Mouse (Mus musculus) cerebellum, postnatal 14 days (tissue): ENCODE results near the gene Celf2.

ENCODE experiments used
- DNase-seq, 2 experiments: peaks; one replicate each; pipeline ENCODE4 v3.0.0; 2021; ENCODE audit warnings: mixed read lengths in 2 of 2

Gene Celf2

DNA sequence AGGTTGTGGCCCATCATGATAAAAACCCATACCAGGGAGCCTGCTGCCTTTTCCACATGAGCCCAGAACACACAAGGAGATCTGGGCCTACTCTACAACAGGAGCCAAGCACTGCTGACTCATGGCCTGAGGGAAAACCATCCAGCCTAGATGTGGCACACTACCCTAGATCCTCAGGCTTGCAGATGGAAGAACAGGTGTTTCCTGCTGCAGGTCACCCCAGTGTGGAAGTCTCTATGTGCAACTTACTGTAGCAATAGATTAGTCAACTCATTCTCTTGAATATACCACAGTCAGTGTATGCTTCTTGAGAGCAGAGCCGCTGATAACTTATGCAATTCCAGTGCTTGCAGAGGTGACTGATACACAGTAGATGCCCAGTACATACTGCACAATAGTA, 612.5 kb downstream of the Celf2 start:
- DNase-seq, result no peak

DNA sequence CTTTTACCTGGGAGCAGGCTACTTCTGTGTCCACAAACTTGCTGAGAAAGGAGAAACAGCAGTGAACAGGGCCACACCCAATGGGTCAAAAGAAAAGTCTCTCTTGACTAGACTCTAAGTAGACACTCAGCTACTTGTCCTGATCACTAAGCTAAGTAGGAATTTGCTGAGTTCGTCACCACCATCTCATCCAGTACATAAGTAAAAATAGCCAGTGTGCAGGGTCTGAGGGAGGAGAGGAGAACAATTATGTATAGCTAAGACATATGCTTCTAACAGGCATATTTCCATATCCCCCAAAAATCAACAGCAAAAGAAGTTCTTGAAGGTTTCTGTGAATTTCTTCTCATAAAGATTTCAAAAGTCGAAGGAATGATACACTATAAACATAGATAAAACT, 615.8 kb downstream of the Celf2 start:
- DNase-seq, result no peak

GRCm38 (mm10) chr2:6893095-6893494, 616.3 kb downstream of the Celf2 start:
- no peak for DNase-seq

DNA sequence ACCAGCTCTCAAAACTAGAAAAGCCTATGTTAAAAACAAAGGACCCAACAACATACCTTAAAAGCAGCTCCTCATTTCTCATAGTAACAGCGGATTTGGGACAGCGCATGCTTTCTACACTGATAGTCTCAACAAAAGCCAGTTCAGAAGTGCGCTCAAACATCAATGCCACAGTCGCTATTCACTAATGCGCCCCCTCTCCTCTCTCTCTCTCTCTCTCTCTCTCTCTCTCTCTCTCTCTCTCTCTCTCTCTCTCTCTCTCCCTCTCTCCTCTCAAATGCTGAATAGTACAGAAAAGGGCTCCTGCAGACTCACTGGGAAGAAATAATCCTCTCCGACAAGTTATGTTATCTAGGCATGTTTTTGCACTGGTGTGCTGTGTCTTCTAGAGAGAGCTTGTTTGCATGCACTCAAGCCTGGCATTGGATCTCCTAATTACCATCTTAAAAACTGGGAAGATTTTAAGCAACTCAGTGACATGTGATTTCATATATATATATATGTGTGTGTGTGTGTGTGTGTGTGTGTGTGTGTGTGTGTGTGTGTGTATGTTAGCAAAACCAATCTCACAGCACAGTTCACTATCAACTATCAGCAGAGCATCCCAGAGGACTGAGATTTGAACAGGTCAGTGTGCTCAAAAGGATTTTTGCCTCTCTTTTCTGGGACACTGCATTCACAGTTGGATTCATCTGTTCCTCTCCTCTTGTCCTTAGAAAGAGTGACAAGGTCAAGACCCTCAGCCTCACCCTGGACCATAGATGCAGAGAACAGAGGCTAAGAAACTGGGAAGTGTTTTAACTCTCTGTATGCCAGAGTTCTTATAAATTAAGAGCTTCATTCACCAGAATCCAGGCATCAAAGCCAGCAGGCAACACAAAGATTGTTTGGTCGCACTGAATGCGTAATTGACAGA, 624.3 kb downstream of the Celf2 start:
- DNase-seq, result peak; percentile 47 to 58

GRCm38 (mm10) chr2:6883996-6884795, 625.2 kb downstream of the Celf2 start:
- peak; percentile 61 to 73 for DNase-seq

DNA sequence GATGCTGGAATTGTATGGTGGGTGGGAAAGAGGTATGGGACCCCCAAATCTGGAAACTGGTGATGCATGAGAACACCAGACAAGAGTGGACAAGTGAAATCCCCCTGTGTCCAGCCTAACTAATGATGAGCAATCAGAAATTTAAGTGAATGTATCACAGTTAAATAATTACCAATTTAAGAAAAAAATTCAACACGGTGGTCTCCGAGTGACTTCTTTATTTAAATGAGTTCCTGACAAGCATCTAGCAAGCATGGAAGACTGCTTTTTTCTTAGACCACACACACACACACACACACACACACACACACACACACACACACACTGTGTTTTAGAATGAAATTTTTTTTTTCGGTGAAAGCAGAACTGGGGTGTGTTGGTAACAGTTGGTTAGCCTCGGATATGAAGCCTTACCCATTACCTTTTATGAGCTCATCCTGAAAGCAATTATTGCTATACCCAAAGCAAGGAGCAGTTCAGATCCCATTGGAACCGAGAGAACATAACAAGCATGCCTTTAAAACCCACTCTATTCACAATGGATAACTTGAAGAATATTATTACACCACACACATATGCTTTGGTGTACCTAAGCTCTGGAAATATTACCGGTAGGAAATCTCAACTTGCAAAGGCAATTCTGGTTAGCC, 627.0 kb downstream of the Celf2 start:
- DNase-seq, result peak; percentile 41 to 55

- peak; percentile 38 to 64 for DNase-seq
Measured at GRCm38 (mm10) chr2:6880941-6881575, 628.3 kb downstream of the Celf2 start.

DNA sequence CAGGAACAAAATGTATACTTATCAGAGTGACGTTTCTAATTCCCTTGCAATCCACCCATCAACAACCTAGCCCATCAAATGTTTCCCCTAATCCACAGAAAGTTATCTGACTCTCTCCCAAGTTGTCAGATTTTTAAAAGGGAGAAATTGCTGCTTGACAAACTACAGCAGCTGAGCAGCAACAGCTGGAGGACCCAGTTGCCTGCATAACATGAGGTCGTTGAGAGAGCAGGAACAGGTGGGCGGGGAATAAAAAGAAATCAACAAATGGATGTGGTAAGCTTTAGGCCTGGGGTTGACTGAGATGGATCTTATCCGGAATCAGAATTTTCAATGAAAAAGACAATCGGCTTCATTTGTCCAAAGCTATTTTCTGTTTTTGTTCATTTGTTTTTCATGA, 632.3 kb downstream of the Celf2 start:
- no peak for DNase-seq

GRCm38 (mm10) chr2:6876547-6876946, 632.8 kb downstream of the Celf2 start:
- peak; percentile 30 to 37 for DNase-seq

GRCm38 (mm10) chr2:6875071-6875611, 634.2 kb downstream of the Celf2 start:
- DNase-seq, result peak; percentile 34 to 57

DNA sequence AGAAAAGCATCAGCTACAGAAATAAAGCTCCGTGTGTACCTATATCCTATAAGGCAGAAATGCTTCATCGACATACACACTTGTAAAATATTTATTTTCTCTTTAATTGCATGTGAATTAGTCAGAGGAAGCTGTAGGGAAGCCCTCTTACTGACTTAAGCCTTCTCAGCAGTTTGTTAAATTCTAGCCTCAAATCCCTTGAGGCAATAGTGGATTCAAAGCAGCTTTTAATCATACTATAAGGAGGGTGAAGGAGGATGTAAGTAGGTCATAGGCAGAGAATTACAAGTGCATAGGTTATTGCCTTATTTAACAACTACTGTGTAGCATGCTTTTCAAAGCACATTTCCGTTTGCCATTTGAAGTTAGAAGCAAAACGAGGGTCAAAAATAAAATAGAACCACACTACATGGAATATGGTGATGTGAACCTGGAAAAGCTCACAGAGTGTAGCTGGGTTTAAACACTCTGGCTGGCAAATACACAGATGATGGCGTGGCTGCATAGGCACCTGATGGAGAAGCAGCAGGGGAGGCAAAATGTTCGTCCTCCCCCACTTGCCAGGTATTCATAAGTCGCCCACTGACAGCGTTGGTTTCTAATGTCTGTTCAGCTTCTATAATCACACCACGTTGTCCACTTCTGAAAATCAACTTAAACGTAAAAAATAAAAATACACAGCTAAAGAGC, 635.0 kb downstream of the Celf2 start:
- peak; percentile 77 to 85 for DNase-seq

- no peak for DNase-seq
Measured at GRCm38 (mm10) chr2:6873711-6874110, 635.7 kb downstream of the Celf2 start.

DNA sequence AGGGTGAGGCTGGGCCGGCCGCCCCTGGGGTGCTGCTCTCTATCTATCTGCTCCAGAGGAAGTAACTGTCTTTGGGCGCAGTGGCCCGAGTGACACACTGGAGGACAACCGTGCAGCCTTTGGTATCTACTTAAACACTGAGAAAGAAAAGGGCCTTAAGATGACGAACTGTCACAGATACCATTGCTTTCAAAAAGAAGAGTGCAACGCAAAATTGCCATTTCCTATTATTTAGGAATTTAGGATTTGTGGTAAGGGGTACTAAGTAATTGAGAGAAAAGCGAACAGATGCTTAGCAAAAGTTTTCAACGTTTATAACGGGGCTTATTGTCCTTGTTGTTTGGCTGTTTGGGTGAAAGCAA, 636.5 kb downstream of the Celf2 start:
- no peak for DNase-seq

DNA sequence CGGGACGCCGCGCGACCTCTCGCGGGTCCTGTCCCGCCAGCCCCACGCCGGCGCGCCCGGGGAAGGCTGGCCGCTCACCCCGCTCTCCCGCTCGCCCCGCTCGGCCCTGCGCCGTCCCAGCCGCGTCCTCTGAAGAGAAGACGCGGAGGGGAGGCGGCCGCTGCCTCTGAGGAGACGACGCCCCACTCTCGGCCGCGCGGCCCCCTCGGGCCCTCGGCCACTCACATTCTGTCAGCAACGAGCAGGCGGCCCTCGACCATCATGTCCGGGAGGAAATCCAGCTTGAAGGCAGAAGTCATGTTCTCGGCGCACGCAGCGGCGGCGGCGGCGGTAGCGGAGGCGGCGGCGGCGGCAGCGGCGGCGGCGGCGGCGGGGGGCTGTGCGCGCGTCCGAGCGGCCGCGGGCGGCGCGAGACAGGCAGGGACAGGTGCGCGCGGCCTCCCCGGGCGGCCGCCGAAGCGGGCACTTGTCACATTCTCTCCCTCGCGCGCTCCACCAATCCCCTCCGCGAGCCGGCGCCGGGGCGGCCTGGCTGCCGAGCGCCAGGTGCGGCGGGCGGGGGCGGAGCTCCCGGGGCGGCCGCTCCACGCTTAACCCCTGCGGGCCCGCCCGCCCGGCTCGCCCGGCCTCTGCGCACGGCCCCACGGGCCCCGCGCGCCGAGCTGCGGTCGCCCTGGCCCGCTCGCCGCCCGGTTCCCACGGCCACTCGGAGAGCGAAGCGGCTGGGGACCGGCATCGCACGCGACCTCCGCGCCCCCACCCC, 637.1 kb downstream of the Celf2 start:
- peak; percentile 80 to 85 for DNase-seq

GRCm38 (mm10) chr2:6871281-6872130, 637.9 kb downstream of the Celf2 start:
- peak; percentile 66 to 69 for DNase-seq

DNA sequence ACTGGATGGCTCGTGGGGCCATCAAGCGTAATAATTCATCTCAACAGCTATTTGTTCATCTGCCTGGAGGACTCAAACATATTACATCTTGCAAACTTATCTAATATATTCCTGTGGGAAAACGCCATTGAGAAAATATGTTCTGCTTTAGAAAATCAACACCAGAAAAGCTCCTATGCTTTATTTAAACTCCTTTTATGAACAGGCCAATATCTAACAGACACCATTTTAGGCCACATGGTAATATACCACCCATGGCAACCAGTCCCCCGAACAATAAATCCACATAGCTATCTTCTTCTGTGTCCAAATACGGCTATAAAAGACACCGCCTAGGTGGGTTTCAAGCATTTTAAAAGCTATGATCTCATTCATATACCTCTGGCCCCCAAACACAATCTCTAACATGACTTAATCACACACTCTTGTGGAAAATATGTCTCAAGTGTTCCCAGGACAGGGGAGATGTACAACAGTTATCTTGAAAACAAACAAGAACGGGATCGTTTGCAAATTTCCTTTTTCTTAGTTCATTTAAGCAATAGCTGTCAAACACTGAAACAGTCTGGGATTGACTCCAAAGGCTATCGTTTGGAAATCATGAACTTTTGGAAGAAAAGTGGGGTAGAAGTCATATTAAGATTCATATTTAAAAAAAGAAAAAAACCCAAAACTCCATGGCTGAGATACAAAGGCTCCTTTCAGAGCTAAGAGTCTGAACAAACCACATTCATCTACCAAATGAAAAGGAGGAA, 639.2 kb downstream of the Celf2 start:
- DNase-seq, result no peak

DNA sequence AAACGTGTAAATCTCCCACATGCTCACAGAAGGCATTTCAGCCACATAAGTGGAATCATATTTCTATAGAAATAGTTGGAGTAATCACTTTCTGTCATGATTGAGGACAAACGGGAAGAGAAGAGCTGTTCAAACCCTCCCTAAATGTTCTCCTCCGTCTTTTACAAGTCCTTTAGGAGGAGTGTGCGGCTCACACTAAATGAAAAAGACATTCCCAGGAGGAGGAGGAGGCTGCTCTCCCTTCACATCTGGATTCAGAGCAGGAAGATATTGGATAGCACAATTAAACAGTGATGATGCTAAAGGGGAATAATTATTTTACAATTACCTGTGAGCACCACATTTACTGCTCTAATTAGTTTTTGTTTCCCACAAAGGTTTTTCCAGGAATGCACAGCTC, 642.1 kb downstream of the Celf2 start:
- no peak for DNase-seq

DNA sequence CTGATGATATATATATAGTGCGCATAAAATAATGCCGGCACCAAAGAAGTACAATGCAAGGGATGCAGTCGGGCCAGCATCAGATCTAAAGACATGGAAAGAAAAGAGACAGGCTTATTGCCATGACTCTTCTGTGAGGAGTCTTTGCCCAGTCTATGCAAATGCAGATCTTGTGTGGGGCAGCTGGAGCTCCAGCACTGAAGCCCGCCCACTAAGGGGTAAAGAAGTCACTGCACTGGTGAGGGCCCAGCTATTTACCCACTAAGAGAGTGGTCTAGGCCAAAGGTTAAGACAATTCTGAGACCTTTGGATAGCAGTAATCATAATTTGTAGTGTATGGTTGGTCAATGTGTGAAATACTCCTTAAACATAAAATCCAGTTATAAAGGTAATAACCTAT, 643.6 kb downstream of the Celf2 start:
- DNase-seq, result no peak

DNA sequence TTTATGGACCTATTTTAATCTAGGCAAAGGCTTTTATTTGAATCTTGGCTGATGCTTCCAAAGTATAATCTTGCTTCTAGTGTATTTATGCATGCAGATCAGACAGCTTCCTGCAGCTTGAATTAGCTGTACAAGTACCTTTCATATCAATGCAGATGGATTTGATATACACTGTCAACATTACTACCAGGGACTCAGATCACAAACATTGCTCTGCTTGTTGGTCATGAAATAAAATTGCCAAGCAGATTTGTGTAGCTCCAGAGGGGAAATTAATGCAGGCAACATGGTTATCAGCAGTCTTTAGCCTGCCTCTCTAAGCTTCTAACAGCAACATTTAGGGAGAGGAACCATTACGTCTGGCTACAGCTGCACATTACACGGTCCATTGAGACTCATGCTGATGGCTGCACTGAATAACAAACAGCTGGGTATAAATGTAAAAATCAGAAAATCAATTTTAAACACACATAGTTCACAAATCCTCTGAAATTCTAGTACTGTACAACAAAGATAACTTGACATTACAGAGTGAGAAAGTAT, 659.2 kb downstream of the Celf2 start:
- no peak for DNase-seq
